Comparison of ENCODE assay signal across 23 mouse cellular contexts in genomic region chr13:69373101-69373815, GRCm38 (mm10).
DNase-seq lines count a peak whose midpoint lies in the region; ATAC-seq and TF ChIP-seq lines count a peak whose summit lies in the region.
"Had no signal": no experiment of that assay in that cellular context is flagged by ENCODE, and none has a peak within 500 bp of the region (broad histone marks: within the 10 kb centered on the region; RNA-seq: fewer than 3 reads in every experiment).

No protein-coding gene starts in this region.

- no peaks in the 10 kb centered on the region for H3K27me3 ChIP-seq in hindbrain, embryonic 13.5 days
- no peaks in the 10 kb centered on the region for H3K27me3 ChIP-seq in hindbrain, embryonic 10.5 days (ENCODE audit: insufficient read depth, poor library complexity, severe bottlenecking)
- no peaks in the 10 kb centered on the region for H3K27me3 ChIP-seq in hindbrain, postnatal 0 days (ENCODE audit: insufficient read depth, low read length)
- H3K27me3 ChIP-seq: limb, embryonic 12.5 days; liver, embryonic 13.5 days; lung, embryonic 15.5 days had no signal

- H3K4me3 ChIP-seq in hindbrain, embryonic 13.5 days, result no peak overlapping the region
- H3K4me3 ChIP-seq in hindbrain, embryonic 10.5 days, result no peak overlapping the region
- H3K4me3 ChIP-seq in hindbrain, postnatal 0 days (ENCODE audit: low read length), result no peak overlapping the region
- H3K4me3 ChIP-seq: layer of hippocampus, adult 2 months; limb, embryonic 12.5 days; liver, embryonic 13.5 days; lung, embryonic 15.5 days had no signal

- TF ChIP-seq CTCF in hindbrain, postnatal 0 days (IDR thresholded peaks at IDR 0.05; ENCODE audit: low read depth), result no peak

- 73% methylated on average over 6 of the region's 6 CpGs for WGBS in hindbrain, embryonic 13.5 days
- 90% methylated on average over 6 of the region's 6 CpGs for WGBS in hindbrain, embryonic 10.5 days
- WGBS in hindbrain, postnatal 0 days, result 75% methylated on average over 6 of the region's 6 CpGs

- H3K4me1 ChIP-seq in hindbrain, embryonic 13.5 days (replicated peaks), result no peaks in the 10 kb centered on the region
- H3K4me1 ChIP-seq in hindbrain, embryonic 10.5 days (replicated peaks), result no peaks in the 10 kb centered on the region
- no peaks in the 10 kb centered on the region for H3K4me1 ChIP-seq in hindbrain, postnatal 0 days (ENCODE audit: insufficient read depth, low read length)
- H3K4me1 ChIP-seq: limb, embryonic 12.5 days; liver, embryonic 13.5 days; lung, embryonic 15.5 days had no signal

- DNase-seq in hindbrain, embryonic 10.5 days (ENCODE audit: low spot score), result no peak
- peak; percentile 35 to 70 for DNase-seq in right cerebral cortex, postnatal 10 days (ENCODE audit: low spot score in 2 of 2)
- no peak for DNase-seq in right cerebral cortex, postnatal 4 days
- peak; percentile 10 for DNase-seq in hindbrain, postnatal 0 days (ENCODE audit: low spot score)
- peak; percentile 35 for DNase-seq in telencephalon, adult 2 months (ENCODE audit: low read depth, low spot score)
- DNase-seq in cerebellum, postnatal 14 days, result no peak
- no peak for DNase-seq in heart, adult 8-10 months (ENCODE audit: low spot score)
- DNase-seq: adrenal gland, adult 8-10 months; cerebellum, adult 11-12 months; cerebellum, postnatal 25 days; embryo, embryonic 11 days; gastrocnemius, postnatal 25 days; kidney, adult 8-10 months; kidney, postnatal 14 days; layer of hippocampus, postnatal 36 days; liver, embryonic 13.5 days; thymus, postnatal 36 days had no signal

- H3K9ac ChIP-seq in hindbrain, embryonic 13.5 days, result no peak overlapping the region
- H3K9ac ChIP-seq in hindbrain, postnatal 0 days (replicated peaks; ENCODE audit: low read length), result no peak overlapping the region
- H3K9ac ChIP-seq: limb, embryonic 12.5 days; liver, embryonic 13.5 days; lung, embryonic 15.5 days had no signal

- no peak overlapping the region for H3K27ac ChIP-seq in hindbrain, embryonic 13.5 days
- H3K27ac ChIP-seq in hindbrain, embryonic 10.5 days, result no peak overlapping the region
- H3K27ac ChIP-seq in hindbrain, postnatal 0 days, result no peak overlapping the region
- H3K27ac ChIP-seq: layer of hippocampus, adult 2 months; limb, embryonic 12.5 days; liver, embryonic 13.5 days; lung, embryonic 15.5 days; macrophage had no signal

- H3K4me2 ChIP-seq in hindbrain, embryonic 13.5 days, result no peak overlapping the region
- no peak overlapping the region for H3K4me2 ChIP-seq in hindbrain, postnatal 0 days (ENCODE audit: low read depth, low read length)
- H3K4me2 ChIP-seq: limb, embryonic 12.5 days; liver, embryonic 13.5 days; lung, embryonic 15.5 days had no signal

- peak; percentile 49; the same call in 1 of the 2 replicates for ATAC-seq in hindbrain, embryonic 13.5 days (ENCODE audit: low FRiP score)
- ATAC-seq in hindbrain, postnatal 0 days, result peak; percentile 35; the same call in 1 of the 2 replicates
- ATAC-seq: forebrain, embryonic 16.5 days had no signal

- peaks cover 3% of the 10 kb centered on the region; the same call in 1 of the 2 replicates for H3K9me3 ChIP-seq in hindbrain, embryonic 13.5 days
- H3K9me3 ChIP-seq in hindbrain, embryonic 10.5 days, result peaks cover 9% of the 10 kb centered on the region; the same call in 1 of the 2 replicates
- peaks cover 2% of the 10 kb centered on the region; the same call in 1 of the 2 replicates for H3K9me3 ChIP-seq in hindbrain, postnatal 0 days (ENCODE audit: low read length)

- no peaks in the 10 kb centered on the region for H3K36me3 ChIP-seq in hindbrain, embryonic 13.5 days
- H3K36me3 ChIP-seq in hindbrain, embryonic 10.5 days, result no peaks in the 10 kb centered on the region
- no peaks in the 10 kb centered on the region for H3K36me3 ChIP-seq in hindbrain, postnatal 0 days (ENCODE audit: insufficient read depth, low read length)
- H3K36me3 ChIP-seq: limb, embryonic 12.5 days; liver, embryonic 13.5 days; lung, embryonic 15.5 days had no signal

Comparison
In these comparisons a context has a peak if more than half of its experiments do, and no peak if none do; other contexts are left out.
1. DNase-seq: peak in right cerebral cortex, postnatal 10 days (2 of 2), hindbrain, postnatal 0 days (single experiment) and telencephalon, adult 2 months (single experiment); none in hindbrain, embryonic 10.5 days (single experiment), right cerebral cortex, postnatal 4 days (single experiment), cerebellum, postnatal 14 days (0 of 2) and heart, adult 8-10 months (single experiment).